Mouse (Mus musculus) kidney, postnatal 0 days (tissue): Measurements from ENCODE around the gene Ralgds. TPM values are rescaled to one million over a fixed set of nuclear protein-coding genes. Genes with fewer than 3 reads are reported as not detected.

Experiments used
- ATAC-seq: fragments of 200-750 bp; cut with Nextera tagmentation; replicated peaks from 2 replicates; pipeline ENCODE4 v1.8.0; 2017; ENCODE audit warnings: low read depth, moderate number of reproducible peaks, moderate TSS enrichment, moderate library complexity; ENCODE audit not compliant: low FRiP score
- DNase-seq: peaks from one replicate; pipeline ENCODE4 v3.0.0-alpha.2; 2016; ENCODE audit warnings: low spot score
- H3K27ac ChIP-seq: fragments of 300-500 bp; sonication (generic); 2 replicates; pipeline ENCODE4 v1.5.1; 2014; ENCODE audit warnings: mild to moderate bottlenecking
- H3K27me3 ChIP-seq: fragments of 300-500 bp; sonication (generic); 2 replicates; pipeline ENCODE4 v1.6.1; 2014; ENCODE audit warnings: low read length, mixed read lengths; ENCODE audit not compliant: insufficient read depth
- H3K36me3 ChIP-seq: fragments of 300-500 bp; sonication (generic); 2 replicates; pipeline ENCODE4 v1.6.1; 2014; ENCODE audit warnings: low read length, mixed read lengths; ENCODE audit not compliant: insufficient read depth
- H3K4me1 ChIP-seq: fragments of 300-500 bp; sonication (generic); replicated peaks from 2 replicates; pipeline ENCODE4 v1.6.1; 2014; ENCODE audit warnings: antibody characterized with exemption, low read length, mixed read lengths; ENCODE audit not compliant: insufficient read depth
- H3K4me2 ChIP-seq: fragments of 300-500 bp; sonication (generic); 2 replicates; pipeline ENCODE4 v1.6.1; 2014; ENCODE audit warnings: mild to moderate bottlenecking, low read length, moderate library complexity, mixed read lengths
- H3K4me3 ChIP-seq: fragments of 300-500 bp; sonication (generic); replicated peaks from 2 replicates; pipeline ENCODE4 v1.5.1; 2014; ENCODE audit warnings: low read depth, low read length
- H3K9ac ChIP-seq: fragments of 300-500 bp; sonication (generic); 2 replicates; pipeline ENCODE4 v1.6.1; 2014; ENCODE audit warnings: low read depth, low read length
- H3K9me3 ChIP-seq: fragments of 300-500 bp; sonication (generic); replicated peaks from 2 replicates; pipeline ENCODE4 v1.6.1; 2016; ENCODE audit warnings: low read length, inconsistent platforms, mixed read lengths
- CTCF ChIP-seq: IDR thresholded peaks from 2 replicates; pipeline ENCODE4 v1.5.1; 2016; ENCODE audit warnings: antibody characterized with exemption, low read depth, mild to moderate bottlenecking, moderate library complexity
- WGBS: fragments of 180-500 bp; shearing (Covaris S2); extraction: QIAGEN DNeasy Blood & Tissue Kit; methylation state at CpG from one replicate; pipeline ENCODE4 v1.1.7; 2014; 5-methylcytosine and 5-hydroxymethylcytosine counted together
- polyA plus RNA-seq: library from polyadenylated mRNA; unstranded; fragments of >200 nt; fragmentation: Nextera tagmentation; extraction: Ambion mirVana; gene quantifications from 2 replicates; pipeline ENCODE4 v1.2.1, GENCODE M21; 2015

The Ralgds gene
- polyA plus RNA-seq, 1 experiment from 2014 or later: 18.1 TPM

DNA sequence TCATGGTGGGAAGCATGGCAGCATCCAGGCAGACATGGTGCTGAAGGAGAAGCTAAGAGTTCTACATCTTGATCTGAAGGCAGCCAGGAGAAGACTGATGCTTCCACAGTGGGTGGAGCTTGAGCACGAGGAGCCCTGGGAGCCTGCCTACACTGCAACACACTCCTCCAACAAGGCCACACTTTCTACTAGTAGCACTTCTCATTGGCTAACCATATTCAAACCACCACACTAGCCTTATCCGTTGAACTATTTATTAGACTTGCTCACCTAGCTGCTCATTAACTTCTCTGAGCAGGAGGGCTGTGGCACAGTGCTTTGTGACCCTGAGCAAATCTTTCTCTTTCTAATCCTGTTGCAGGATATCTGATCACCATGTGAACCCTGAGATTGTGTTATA, 29.1 kb upstream of the Ralgds start:
- Histone ChIP-seq H3K4me3 (no peak overlapping the region), H3K4me2 (no peak overlapping the region), H3K9ac (no peak overlapping the region), H3K4me1 (no peaks in the 10 kb centered on the region), H3K27me3 (no peaks in the 10 kb centered on the region), H3K9me3 (no peaks in the 10 kb centered on the region), H3K27ac (no peak overlapping the region), H3K36me3 (no peaks in the 10 kb centered on the region)
- DNase-seq (no peak), ATAC-seq (peak; percentile 59; the same call in 1 of the 2 replicates)
- 51% methylated on average over 2 of the region's 2 CpGs for WGBS
- TF ChIP-seq CTCF: no peak

DNA sequence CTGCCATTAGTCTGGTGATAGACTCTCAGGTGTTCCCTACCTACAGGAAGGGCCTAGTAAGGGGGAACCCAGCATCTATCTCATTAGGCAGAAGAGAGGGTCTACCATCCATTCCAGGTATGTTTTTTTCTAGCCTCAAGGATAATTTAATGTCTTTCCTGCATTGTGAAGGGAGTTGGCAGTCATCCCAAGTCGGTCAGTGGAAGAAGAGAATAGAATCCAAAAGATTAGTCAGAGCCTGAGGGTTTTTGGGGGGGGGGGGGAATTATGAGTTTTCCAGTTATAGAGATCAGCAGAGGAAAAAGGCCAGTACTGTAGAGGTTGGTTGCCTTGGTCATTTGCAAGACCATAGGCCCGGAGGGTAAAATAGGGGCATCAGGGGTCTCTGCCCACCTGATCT, 18.4 kb upstream of the Ralgds start:
- TF ChIP-seq CTCF: no peak
- Histone ChIP-seq H3K36me3 (no peaks in the 10 kb centered on the region), H3K9ac (no peak overlapping the region), H3K27ac (no peak overlapping the region), H3K4me2 (no peak overlapping the region), H3K4me1 (no peaks in the 10 kb centered on the region), H3K27me3 (no peaks in the 10 kb centered on the region), H3K4me3 (no peak overlapping the region), H3K9me3 (no peaks in the 10 kb centered on the region)
- no peak for ATAC-seq
- DNase-seq: no peak
- WGBS: 65% methylated on average over 2 of the region's 2 CpGs

DNA sequence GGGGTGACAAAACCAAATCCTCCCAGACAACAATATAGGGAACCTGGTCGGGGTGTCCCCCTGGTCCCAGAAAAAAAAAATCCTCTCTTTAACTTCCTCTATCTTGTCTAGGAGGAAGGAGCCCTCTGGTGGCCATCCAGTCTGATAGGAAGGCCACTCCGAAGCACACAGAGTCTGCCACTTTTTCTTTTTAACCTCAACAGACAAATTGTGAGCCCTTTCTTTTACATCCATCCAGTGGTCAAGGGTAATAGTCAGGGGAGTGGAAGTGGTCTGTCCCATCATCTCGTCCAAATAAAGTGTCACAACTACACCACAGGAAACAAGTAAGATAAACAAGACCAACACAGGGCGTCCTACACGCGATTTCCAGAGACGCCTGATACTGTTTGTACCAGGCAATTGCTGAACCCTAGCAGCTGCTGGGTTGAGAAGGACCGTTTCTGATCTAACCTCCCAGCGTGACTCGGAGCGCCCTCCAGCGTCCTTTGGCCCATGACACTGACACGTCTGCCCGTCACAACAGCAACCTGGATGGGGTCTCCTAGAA, 17.6 kb upstream of the Ralgds start:
- no peaks in the 10 kb centered on the region for H3K36me3 ChIP-seq
- H3K4me2 ChIP-seq: peak overlapping the region; percentile 32
- H3K4me3 ChIP-seq: no peak overlapping the region; the same call in 1 of the 2 replicates
- 49% methylated on average over 14 of the region's 14 CpGs for WGBS
- peak; percentile 55 for TF ChIP-seq CTCF
- no peaks in the 10 kb centered on the region for H3K9me3 ChIP-seq
- no peaks in the 10 kb centered on the region for H3K4me1 ChIP-seq
- H3K27ac ChIP-seq: 0 out of 2 replicates have a peak overlapping the region, but pooled peaks have one; percentile 74
- ATAC-seq: no peak
- no peaks in the 10 kb centered on the region for H3K27me3 ChIP-seq
- H3K9ac ChIP-seq: no peak overlapping the region
- DNase-seq: peak; percentile 73

DNA sequence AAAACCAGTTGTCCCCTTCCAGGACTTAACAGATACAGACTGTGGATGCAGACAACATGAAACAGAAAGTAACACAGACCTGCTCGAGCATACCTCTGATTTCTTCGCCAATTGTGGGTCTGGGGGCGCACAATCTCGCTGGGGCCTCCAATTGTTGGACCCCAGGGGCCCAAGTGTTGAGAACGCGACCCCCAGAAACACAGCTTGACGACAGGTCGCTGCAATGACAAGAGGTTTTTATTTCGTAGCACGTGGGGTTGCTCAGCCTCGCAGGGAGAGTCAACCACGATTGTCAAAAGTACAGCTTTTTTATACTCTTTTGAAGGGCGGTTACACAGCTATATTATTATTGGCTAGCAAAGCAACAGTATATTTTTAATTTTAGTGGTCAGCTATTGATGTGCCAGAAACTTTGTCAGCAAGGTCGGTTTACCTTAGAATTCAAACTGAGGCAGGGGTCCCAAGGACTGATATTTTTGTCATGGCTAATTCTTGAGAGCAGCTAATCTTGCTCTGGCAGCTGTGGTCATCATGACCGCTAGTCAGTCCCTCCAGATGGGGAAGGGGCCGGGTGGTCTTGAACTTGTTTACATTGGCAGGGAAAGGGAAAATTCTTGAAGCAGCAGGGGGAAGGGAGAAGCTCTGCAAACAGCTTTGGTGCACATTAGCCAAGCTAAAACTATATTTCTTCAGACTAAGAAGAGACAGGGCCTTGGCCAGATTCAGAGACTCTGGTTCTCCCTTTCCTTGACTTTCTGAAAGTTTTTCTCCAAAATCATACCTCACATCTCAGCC, 16.9 kb upstream of the Ralgds start:
- Histone ChIP-seq H3K9me3 (no peaks in the 10 kb centered on the region), H3K4me2 (peak overlapping the region; percentile 32), H3K4me1 (no peaks in the 10 kb centered on the region), H3K36me3 (no peaks in the 10 kb centered on the region), H3K27ac (peak overlapping the region; percentile 74), H3K9ac (no peak overlapping the region), H3K27me3 (no peaks in the 10 kb centered on the region), H3K4me3 (no peak overlapping the region; the same call in 1 of the 2 replicates)
- no peak; the same call in 1 of the 2 replicates for TF ChIP-seq CTCF
- 66% methylated on average over 16 of the region's 16 CpGs for WGBS
- peak; percentile 84 for DNase-seq
- ATAC-seq: 0 out of 2 replicates have a peak, but pooled peaks have one; percentile 29

DNA sequence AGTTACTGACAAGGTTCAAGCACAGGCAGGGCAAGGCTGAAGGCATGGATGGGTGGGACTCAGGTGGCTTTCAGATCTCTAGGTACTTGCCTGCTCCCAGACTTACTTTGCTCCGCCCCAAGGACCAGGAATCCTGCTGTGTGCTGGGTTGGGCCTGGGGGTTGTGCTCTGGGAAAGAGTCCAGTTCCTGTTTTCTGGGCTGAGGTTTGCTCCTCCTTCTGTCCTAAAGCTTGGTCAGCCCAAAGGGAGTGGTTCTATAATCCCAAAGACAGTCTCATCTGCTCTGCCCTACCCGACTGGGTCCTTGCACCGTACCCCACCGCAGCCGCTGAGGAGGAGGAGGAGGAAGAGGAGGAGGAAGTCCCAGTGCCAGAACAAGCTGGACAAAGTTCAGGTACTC, 16.3 kb upstream of the Ralgds start, which contains the start of gene Gbgt1:
Gbgt1 (plus strand) TSS at position 221 of the 400 bp plus-strand sequence.
- Histone ChIP-seq H3K9ac (peak within 1 kb of the TSS; percentile 23; the same call in 1 of the 2 replicates), H3K4me1 (no peaks in the 10 kb centered on the region), H3K27me3 (no peaks in the 10 kb centered on the region), H3K4me3 (peak within 1 kb of the TSS; percentile 16; the same call in 1 of the 2 replicates), H3K9me3 (no peaks in the 10 kb centered on the region), H3K36me3 (no peaks in the 10 kb centered on the region), H3K27ac (peak within 1 kb of the TSS; percentile 74), H3K4me2 (peak within 1 kb of the TSS; percentile 48)
- ATAC-seq: no peak
- WGBS: 56% methylated on average over 5 of the region's 5 CpGs
- TF ChIP-seq CTCF: no peak
- peak; percentile 66 for DNase-seq

DNA sequence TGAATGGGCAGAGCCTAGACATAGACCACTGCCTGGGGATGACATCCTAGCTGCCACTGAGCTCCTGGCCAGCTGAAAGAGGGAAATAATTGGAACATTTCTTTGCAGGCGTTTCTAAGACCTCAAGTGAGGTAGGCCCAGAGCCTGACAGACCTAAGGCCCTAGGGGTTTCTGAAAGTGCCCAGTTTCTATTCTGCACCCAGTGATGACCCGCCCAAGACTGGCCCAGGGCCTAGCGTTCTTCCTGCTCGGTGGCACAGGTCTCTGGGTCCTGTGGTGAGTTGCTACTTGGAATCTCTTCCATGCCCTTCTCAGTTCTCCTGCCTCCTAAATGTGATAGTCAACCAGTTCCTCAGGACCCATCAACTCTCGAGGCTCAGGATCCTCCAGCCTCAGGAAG, 15.4 kb upstream of the Ralgds start:
- 0 out of 2 replicates have a peak overlapping the region, but pooled peaks have one; percentile 16 for H3K4me3 ChIP-seq
- no peak for TF ChIP-seq CTCF
- no peaks in the 10 kb centered on the region for H3K9me3 ChIP-seq
- no peak overlapping the region for H3K9ac ChIP-seq
- 77% methylated on average over 5 of the region's 5 CpGs for WGBS
- DNase-seq (no peak), ATAC-seq (no peak)
- no peak overlapping the region for H3K27ac ChIP-seq
- H3K36me3 ChIP-seq: no peaks in the 10 kb centered on the region
- H3K4me1 ChIP-seq: no peaks in the 10 kb centered on the region
- no peaks in the 10 kb centered on the region for H3K27me3 ChIP-seq
- H3K4me2 ChIP-seq: peak overlapping the region; percentile 48
